Mouse (Mus musculus): ENCODE results near the gene Insl3.

DNA sequence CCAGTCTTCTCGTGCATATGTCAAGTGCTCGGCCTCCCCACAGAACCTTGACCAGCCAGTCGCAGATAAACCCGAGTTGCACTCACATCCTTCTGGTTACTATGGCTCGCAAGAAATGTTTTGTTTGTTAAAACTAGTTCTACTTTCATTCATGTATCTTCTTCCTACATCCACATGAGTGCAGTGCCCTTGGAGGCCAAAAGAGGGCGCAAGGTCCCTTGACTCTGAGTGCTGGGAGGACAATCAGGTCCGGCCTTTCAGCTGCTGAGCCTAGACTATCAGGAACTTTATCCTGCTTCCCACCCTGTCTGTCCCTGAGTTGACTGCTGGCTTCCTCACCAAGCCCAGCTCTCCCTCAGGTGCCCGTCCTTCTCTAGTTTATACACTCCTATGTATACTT lies 18.9 kb downstream of the Insl3 start:
- TF ChIP-seq POLR2A (IDR thresholded peaks at IDR 0.05; ENCODE audit: low read depth, low read length), result no peak
- no peak for TF ChIP-seq BHLHE40 (IDR thresholded peaks at IDR 0.05; ENCODE audit: low read depth, low read length)
- TF ChIP-seq CTCF (conservative IDR thresholded peaks at IDR 0.05 in 1 of 2, IDR thresholded peaks at IDR 0.05 in 1 of 2; ENCODE audit: low read depth in 2 of 2, low read length in 2 of 2), result peak; percentile 71 to 81
- TF ChIP-seq KAT2A (IDR thresholded peaks at IDR 0.05; ENCODE audit: insufficient replicate concordance, low read length), result no peak
